Mouse (Mus musculus): ENCODE measurements around the gene Ddit4. TPM values are rescaled to one million over a fixed set of nuclear protein-coding genes. Genes with fewer than 3 reads are reported as not detected.
"Not testable (repeated sequence)": the region's sequence is repeated elsewhere in the genome, so short reads cannot be mapped to it uniquely, and the experiment has no call there.

The Ddit4 gene
- 0.37 and 2.4 TPM in 2 replicates for total RNA-seq (2015)
- 0.41 and 0.42 TPM in 2 replicates for total RNA-seq (2017)

GRCm38 (mm10) chr10:59951211-59952151 is at the start of gene Ddit4:
Gene Ddit4 (minus strand): TSS chr10:59951834.
- ATAC-seq (replicated peaks; ENCODE audit: poor library complexity): peak; percentile 90

GRCm38 (mm10) chr10:59999057-59999456 is 47.4 kb upstream of the Ddit4 start:
- no peak for ATAC-seq (replicated peaks; ENCODE audit: poor library complexity)

DNA sequence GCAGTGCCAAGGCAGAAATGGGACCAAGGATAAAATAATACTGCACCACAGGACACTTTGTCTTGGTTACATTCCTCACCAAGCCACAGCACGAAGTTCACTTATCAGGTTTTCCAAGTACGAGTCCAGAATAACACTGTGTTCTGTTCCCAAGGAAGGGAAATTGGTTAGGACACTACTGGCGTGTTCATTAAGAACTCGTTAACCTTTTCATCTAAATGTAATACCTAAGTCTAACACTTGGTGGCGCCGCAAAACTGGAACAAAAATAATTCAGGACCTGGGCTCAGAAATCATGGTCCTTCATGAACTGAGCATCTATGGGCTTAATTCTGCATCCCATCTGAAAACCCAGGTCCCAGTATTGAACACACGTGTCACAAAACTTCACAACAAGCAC is 46.0 kb upstream of the Ddit4 start:
- peak; percentile 58 for ATAC-seq (replicated peaks; ENCODE audit: poor library complexity)

- ATAC-seq (replicated peaks; ENCODE audit: poor library complexity): no peak
Observed at GRCm38 (mm10) chr10:59995889-59996288, 44.3 kb upstream of the Ddit4 start.

- ATAC-seq (replicated peaks; ENCODE audit: poor library complexity): not testable (repeated sequence)
Observed at GRCm38 (mm10) chr10:59993813-59994212, 42.2 kb upstream of the Ddit4 start.

DNA sequence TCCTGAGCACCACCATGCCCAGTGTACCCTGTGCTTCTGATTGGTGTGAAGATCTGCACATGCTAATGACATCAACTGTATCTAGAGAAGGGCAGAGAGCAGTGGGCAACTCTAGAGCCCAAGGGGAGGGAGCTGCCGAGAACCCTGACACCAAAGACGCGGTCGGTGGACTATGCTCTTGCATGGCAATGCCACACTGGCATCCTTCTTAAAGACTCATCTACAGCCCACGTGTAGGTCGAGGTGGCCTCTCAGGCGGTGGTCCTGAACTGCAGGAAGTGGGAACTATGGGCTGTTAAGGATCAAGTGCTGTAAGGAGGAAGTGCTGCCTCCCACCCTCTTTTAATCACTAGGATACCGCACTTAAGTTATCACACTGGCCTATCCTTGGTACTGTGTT is 40.4 kb upstream of the Ddit4 start:
- ATAC-seq (replicated peaks; ENCODE audit: poor library complexity): no peak

DNA sequence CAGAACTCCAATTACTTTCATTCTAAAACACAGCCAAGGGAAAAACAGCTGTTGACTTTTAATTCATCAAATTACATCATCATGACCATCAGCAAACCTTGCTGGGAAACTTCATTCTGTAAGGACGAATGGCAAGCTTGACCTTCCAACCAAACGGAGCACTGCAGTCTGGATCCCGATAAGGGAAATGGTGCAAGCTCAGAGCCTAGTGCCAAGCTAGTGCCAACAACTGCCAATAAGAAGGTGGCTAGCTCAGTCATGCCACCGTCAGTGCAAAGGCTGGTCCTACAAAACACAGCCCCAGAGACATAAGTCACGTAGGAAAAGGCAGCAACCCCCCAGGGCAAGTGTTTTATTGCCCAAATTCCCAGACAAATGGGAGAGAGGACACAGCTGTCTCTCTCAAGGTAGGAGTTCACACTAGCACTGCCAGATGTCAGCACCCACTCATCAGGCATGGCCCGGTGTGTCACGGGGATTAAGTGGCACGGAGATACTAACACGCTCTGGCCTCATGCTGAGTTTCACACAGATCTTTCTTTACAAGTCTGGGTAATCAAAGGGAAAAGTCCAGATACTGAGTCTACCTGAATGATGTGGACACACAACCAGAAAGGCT is 39.7 kb upstream of the Ddit4 start:
- ATAC-seq (replicated peaks; ENCODE audit: poor library complexity): no peak

- ATAC-seq (replicated peaks; ENCODE audit: poor library complexity): no peak
Observed at GRCm38 (mm10) chr10:59990393-59990792, 38.8 kb upstream of the Ddit4 start.

DNA sequence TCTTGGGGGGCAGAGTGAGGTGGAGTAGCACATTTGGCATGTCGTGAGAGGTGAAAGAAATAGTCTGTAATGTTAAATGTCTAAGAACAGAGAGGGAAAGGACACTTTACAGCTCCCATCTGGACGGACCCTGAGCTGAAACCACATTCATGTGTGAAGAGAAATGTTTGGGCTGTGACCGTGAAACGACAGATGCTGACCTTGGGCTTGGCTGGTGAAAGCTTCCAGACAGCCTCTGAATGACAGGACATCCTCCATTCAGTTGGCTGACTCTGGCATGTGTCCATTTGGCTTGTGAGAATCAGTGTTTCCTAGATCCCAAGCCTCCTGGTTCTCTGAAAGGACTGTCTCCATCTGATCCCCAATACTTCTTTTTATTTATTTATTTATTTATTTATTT is 36.4 kb upstream of the Ddit4 start:
- no peak for ATAC-seq (replicated peaks; ENCODE audit: poor library complexity)

- ATAC-seq (replicated peaks; ENCODE audit: poor library complexity): no peak
Observed at GRCm38 (mm10) chr10:59982379-59982873, 30.8 kb upstream of the Ddit4 start.

DNA sequence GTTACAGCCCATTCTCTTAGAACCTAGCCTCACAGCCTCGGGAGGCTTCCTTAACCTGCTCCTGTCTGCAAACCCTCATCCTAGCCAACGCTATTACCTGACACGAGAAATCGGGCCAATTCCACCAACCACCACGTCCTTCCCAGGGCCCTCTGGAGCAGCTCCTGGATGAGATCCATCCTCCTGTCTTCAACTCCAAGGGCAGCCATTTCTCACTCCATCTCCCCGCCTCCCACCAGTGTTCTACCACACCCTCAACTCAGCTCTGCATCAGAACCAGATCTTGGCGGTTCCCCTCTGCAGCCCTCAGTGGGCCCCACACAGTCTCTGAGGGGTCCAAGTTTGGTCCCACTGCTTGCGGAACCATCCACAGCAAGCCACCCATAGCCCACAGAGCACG is 30.2 kb upstream of the Ddit4 start:
- ATAC-seq (replicated peaks; ENCODE audit: poor library complexity): no peak

- no peak for ATAC-seq (replicated peaks; ENCODE audit: poor library complexity)
Observed at GRCm38 (mm10) chr10:59981336-59981735, 29.7 kb upstream of the Ddit4 start.

GRCm38 (mm10) chr10:59980815-59981244 is 29.2 kb upstream of the Ddit4 start:
- ATAC-seq (replicated peaks; ENCODE audit: poor library complexity): peak; percentile 89

GRCm38 (mm10) chr10:59978873-59979743 is 27.5 kb upstream of the Ddit4 start:
- 0 out of 2 replicates have a peak, but pooled peaks have one; percentile 17 for ATAC-seq (replicated peaks; ENCODE audit: poor library complexity)

DNA sequence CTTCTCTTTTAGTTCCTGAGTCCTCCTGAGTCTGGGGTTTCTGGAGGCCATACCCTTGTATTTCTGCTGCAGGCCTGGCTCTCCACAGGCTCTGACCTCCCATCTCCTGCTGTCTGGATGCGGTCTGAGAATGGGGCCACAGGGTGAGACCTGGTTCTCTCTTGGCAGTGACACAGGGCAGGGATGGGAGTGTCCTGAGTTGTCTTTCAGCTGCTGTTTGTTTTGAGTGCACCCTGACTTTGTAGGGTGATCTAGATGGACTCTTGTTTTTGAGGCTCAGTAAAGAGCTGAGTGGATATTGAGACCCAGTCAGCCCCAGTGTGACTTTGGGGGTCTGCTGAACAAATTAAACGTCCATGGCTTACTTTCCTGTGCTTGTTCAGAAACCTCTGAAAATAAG is 26.8 kb upstream of the Ddit4 start:
- no peak for ATAC-seq (replicated peaks; ENCODE audit: poor library complexity)

GRCm38 (mm10) chr10:59977715-59978343 is 26.2 kb upstream of the Ddit4 start:
- no peak for ATAC-seq (replicated peaks; ENCODE audit: poor library complexity)

- ATAC-seq (replicated peaks; ENCODE audit: poor library complexity): no peak
Observed at GRCm38 (mm10) chr10:59977141-59977540, 25.5 kb upstream of the Ddit4 start.

- ATAC-seq (replicated peaks; ENCODE audit: poor library complexity): peak; percentile 12
Observed at GRCm38 (mm10) chr10:59974786-59975185, 23.2 kb upstream of the Ddit4 start.

DNA sequence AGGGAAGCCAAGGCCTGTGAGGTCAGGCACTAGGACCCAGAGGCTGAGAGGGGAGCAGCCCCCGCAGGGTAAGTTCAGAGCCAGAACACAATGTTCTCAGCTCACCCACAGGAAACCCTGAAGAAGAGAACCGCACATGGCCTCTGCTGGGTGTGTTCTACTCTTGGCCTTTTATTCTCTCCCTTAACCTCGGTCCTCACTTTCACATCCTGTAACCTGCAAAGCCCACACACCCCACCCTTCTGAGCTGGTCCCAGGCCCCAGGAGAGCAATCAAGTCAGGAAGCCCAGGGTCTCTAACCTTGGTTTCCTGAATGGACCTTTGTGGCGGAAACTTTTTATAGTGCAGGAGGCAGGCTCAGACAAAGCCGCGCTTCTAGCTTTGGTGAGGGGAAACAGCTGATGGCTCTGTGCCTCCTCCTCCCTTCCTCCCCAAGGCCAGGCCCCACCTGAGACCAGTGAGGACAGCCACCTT is 22.6 kb upstream of the Ddit4 start:
- peak; percentile 45 for ATAC-seq (replicated peaks; ENCODE audit: poor library complexity)

DNA sequence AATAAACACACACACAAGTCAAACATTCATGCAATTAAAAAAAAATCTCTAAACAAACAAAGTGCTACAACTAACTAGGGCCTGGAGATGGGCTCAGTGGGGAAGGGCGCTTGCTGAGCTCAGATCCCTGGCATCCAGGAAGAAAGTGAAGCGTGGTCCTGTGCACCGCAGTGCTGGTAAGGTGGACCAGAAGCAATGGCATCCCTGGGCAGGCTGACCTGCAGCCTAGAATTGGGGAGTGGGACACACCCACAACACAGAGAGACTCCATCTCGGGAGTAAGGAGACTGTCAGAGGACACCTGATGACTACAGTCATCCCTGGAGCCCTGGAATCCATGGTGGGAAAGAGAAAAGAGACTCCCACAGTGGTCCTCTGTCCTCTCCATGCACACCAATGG is 21.8 kb upstream of the Ddit4 start:
- no peak for ATAC-seq (replicated peaks; ENCODE audit: poor library complexity)

Measured in megakaryocyte progenitor cell, adult 5-6 weeks (primary cell).